Mouse (Mus musculus) embryonic fibroblast, embryonic 13.5 days (primary cell): Measurements from ENCODE around the gene Exoc7.

ENCODE experiments used
- CTCF ChIP-seq: IDR thresholded peaks from 2 replicates; pipeline ENCODE4 v1.5.1; 2011; ENCODE audit warnings: mild to moderate bottlenecking, control low read depth, low read length, moderate library complexity, borderline replicate concordance; ENCODE audit not compliant: insufficient read depth
- POLR2A ChIP-seq: IDR thresholded peaks from 2 replicates; pipeline ENCODE4 v1.6.1; 2011; ENCODE audit warnings: low read depth, mild to moderate bottlenecking, control low read depth, low read length, moderate library complexity

- no peak for TF ChIP-seq CTCF
- TF ChIP-seq POLR2A = no peak
Observed at GRCm38 (mm10) chr11:116332232-116332982, 25.4 kb upstream of the Exoc7 start.
